Mouse (Mus musculus): ENCODE data around the gene Ccdc57.
"Not testable (repeated sequence)": the region's sequence is repeated elsewhere in the genome, so short reads cannot be mapped to it uniquely, and the experiment has no call there.

DNA sequence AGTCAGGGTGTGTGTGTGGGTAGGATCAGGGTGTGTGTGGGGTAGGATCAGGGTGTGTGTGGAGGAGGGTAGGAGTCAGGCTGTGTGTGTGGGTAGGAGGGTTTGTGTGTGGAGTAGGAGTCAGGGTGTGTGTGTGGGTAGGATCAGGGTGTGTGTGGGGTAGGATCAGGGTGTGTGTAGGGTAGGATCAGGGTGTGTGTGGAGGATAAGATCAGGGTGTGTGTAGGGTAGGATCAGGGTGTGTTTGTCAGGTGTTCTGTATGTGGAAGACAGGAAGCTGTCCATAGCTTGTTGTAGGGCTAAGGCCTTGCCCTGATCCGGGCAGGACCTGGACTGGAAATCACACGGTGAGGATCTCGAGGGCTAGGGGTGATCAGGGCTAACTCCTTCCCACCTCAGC lies 76.7 kb downstream of the Ccdc57 start:
- not testable (repeated sequence) for TF ChIP-seq POLR2A (IDR thresholded peaks at IDR 0.05; ENCODE audit: borderline replicate concordance, extremely low read depth, low read depth, low read length); CTCF (IDR thresholded peaks at IDR 0.05; ENCODE audit: insufficient read depth, low read length)

All from lung, adult 2 months (tissue).